Mouse (Mus musculus) liver, embryonic 11.5 days (tissue): Measurements from ENCODE around the gene Trmt1. TPM values are rescaled to one million over a fixed set of nuclear protein-coding genes. Genes with fewer than 3 reads are reported as not detected.

Experiments
- ATAC-seq: fragments of 200-750 bp; cut with Nextera tagmentation; replicated peaks from 2 replicates; pipeline ENCODE4 v1.8.0; 2017; ENCODE audit warnings: moderate number of reproducible peaks, mild to moderate bottlenecking, moderate TSS enrichment, moderate library complexity; ENCODE audit not compliant: low FRiP score
- DNase-seq: peaks from one replicate; pipeline ENCODE4 v3.0.0-alpha.2; 2017; ENCODE audit warnings: low spot score
- H3K27ac ChIP-seq: fragments of 300-500 bp; sonication (generic); 2 replicates; pipeline ENCODE4 v1.5.1; 2014; ENCODE audit warnings: mild to moderate bottlenecking, low read depth, low read length, control low read depth
- H3K27me3 ChIP-seq: fragments of 300-500 bp; sonication (generic); replicated peaks from 2 replicates; pipeline ENCODE4 v1.6.1; 2014; ENCODE audit warnings: low read length, mixed read lengths; ENCODE audit not compliant: control insufficient read depth, insufficient read depth
- H3K36me3 ChIP-seq: fragments of 300-500 bp; sonication (generic); 2 replicates; pipeline ENCODE4 v1.6.1; 2014; ENCODE audit warnings: mild to moderate bottlenecking, low read length, moderate library complexity, mixed read lengths; ENCODE audit not compliant: control insufficient read depth, insufficient read depth
- H3K4me1 ChIP-seq: fragments of 300-500 bp; sonication (generic); replicated peaks from 2 replicates; pipeline ENCODE4 v1.6.1; 2014; ENCODE audit warnings: low read length, mixed read lengths; ENCODE audit not compliant: control insufficient read depth, insufficient read depth
- H3K4me2 ChIP-seq: fragments of 300-500 bp; sonication (generic); 2 replicates; pipeline ENCODE4 v1.6.1; 2014; ENCODE audit warnings: mild to moderate bottlenecking, control low read depth, moderate library complexity
- H3K4me3 ChIP-seq: fragments of 300-500 bp; sonication (generic); 2 replicates; pipeline ENCODE4 v1.5.1; 2014; ENCODE audit warnings: low read depth, low read length, control low read depth
- H3K9ac ChIP-seq: fragments of 300-500 bp; sonication (generic); 2 replicates; pipeline ENCODE4 v1.6.1; 2014; ENCODE audit warnings: low read depth, low read length, control low read depth
- H3K9me3 ChIP-seq: fragments of 300-500 bp; sonication (generic); 2 replicates; pipeline ENCODE4 v1.6.1; 2016; ENCODE audit warnings: low read length, inconsistent platforms, mixed read lengths; ENCODE audit not compliant: control insufficient read depth
- WGBS: fragments of 180-500 bp; shearing (Covaris S2); extraction: QIAGEN DNeasy Blood & Tissue Kit; methylation state at CpG from one replicate; pipeline ENCODE4 v1.1.7; 2014; 5-methylcytosine and 5-hydroxymethylcytosine counted together
- polyA plus RNA-seq: library from polyadenylated mRNA; unstranded; fragments of >200 nt; fragmentation: Nextera tagmentation; extraction: Ambion mirVana; gene quantifications from 2 replicates; pipeline ENCODE4 v1.2.1, GENCODE M21; 2014

Trmt1 gene
- polyA plus RNA-seq, 1 experiment from 2014 or later = 95.6 TPM

GRCm38 (mm10) chr8:84677305-84677704 lies 8.8 kb upstream of the Trmt1 start:
- Histone ChIP-seq H3K4me1 (0 out of 2 replicates have a peak, but pooled peaks cover 3% of the 10 kb centered on the region), H3K27ac (no peak overlapping the region), H3K9me3 (no peaks in the 10 kb centered on the region), H3K27me3 (no peaks in the 10 kb centered on the region), H3K4me3 (no peak overlapping the region), H3K36me3 (peaks cover 29% of the 10 kb centered on the region), H3K4me2 (no peak overlapping the region), H3K9ac (no peak overlapping the region)
- WGBS = 85% methylated on average over 5 of the region's 5 CpGs
- DNase-seq = no peak
- ATAC-seq = no peak

GRCm38 (mm10) chr8:84681476-84681875 lies 4.6 kb upstream of the Trmt1 start:
- peaks cover 14% of the 10 kb centered on the region for H3K36me3 ChIP-seq
- no peak overlapping the region for H3K4me2 ChIP-seq
- DNase-seq (no peak), ATAC-seq (no peak)
- no peak overlapping the region for H3K9ac ChIP-seq
- no peak overlapping the region for H3K27ac ChIP-seq
- no peak overlapping the region for H3K4me3 ChIP-seq
- peaks cover 24% of the 10 kb centered on the region for H3K4me1 ChIP-seq
- no peaks in the 10 kb centered on the region for H3K27me3 ChIP-seq
- H3K9me3 ChIP-seq = no peaks in the 10 kb centered on the region
- WGBS = 82% methylated on average over 2 of the region's 2 CpGs

- Histone ChIP-seq H3K27ac (no peak overlapping the region), H3K27me3 (no peaks in the 10 kb centered on the region), H3K4me3 (no peak overlapping the region), H3K4me2 (no peak overlapping the region), H3K9ac (no peak overlapping the region), H3K9me3 (no peaks in the 10 kb centered on the region), H3K4me1 (peaks cover 24% of the 10 kb centered on the region), H3K36me3 (peaks cover 12% of the 10 kb centered on the region)
- 51% methylated on average over 2 of the region's 2 CpGs for WGBS
- DNase-seq = no peak
- ATAC-seq = no peak
These were observed 3.9 kb upstream of the Trmt1 start for GRCm38 (mm10) chr8:84682257-84682656.

- Histone ChIP-seq H3K9ac (no peak overlapping the region), H3K27ac (no peak overlapping the region), H3K4me1 (peaks cover 30% of the 10 kb centered on the region), H3K27me3 (no peaks in the 10 kb centered on the region), H3K9me3 (no peaks in the 10 kb centered on the region), H3K4me3 (no peak overlapping the region), H3K36me3 (peaks cover 12% of the 10 kb centered on the region), H3K4me2 (no peak overlapping the region; the same call in 1 of the 2 replicates)
- WGBS = 69% methylated on average over 3 of the region's 3 CpGs
- no peak for DNase-seq
- ATAC-seq = no peak
These were observed 1.6 kb upstream of the Trmt1 start for GRCm38 (mm10) chr8:84684537-84684936.

- peak overlapping the region; percentile 99 for H3K4me3 ChIP-seq
- peaks cover 40% of the 10 kb centered on the region for H3K4me1 ChIP-seq
- H3K36me3 ChIP-seq = peaks cover 15% of the 10 kb centered on the region
- WGBS = under 1% methylated on average over 55 of the region's 62 CpGs
- ATAC-seq (peak; percentile 39), DNase-seq (peak; percentile 72)
- peak overlapping the region; percentile 93 for H3K4me2 ChIP-seq
- peak overlapping the region; percentile 99 for H3K9ac ChIP-seq
- H3K9me3 ChIP-seq = no peaks in the 10 kb centered on the region
- no peaks in the 10 kb centered on the region for H3K27me3 ChIP-seq
- peak overlapping the region; percentile 98 for H3K27ac ChIP-seq
These were observed 1.0 kb downstream of the Trmt1 start for GRCm38 (mm10) chr8:84687003-84687704.

- Histone ChIP-seq H3K36me3 (peaks cover 18% of the 10 kb centered on the region), H3K9me3 (no peaks in the 10 kb centered on the region), H3K4me3 (peak within 1 kb of the TSS; percentile 99), H3K9ac (peak within 1 kb of the TSS; percentile 99), H3K4me2 (peak within 1 kb of the TSS; percentile 93), H3K27ac (peak within 1 kb of the TSS; percentile 98), H3K27me3 (no peaks in the 10 kb centered on the region), H3K4me1 (peaks cover 40% of the 10 kb centered on the region)
- DNase-seq = peak; percentile 86
- ATAC-seq = peak; percentile 82
- under 1% methylated on average over 32 of the region's 37 CpGs for WGBS
These were observed 1.6 kb downstream of the Trmt1 start, which contains the start of gene Nacc1 for GRCm38 (mm10) chr8:84687705-84688100. Gene Nacc1, minus strand, starts transcription at chr8:84687862.

- DNase-seq (peak; percentile 74), ATAC-seq (peak; percentile 77)
- H3K36me3 ChIP-seq = peaks cover 24% of the 10 kb centered on the region
- H3K9ac ChIP-seq = peak overlapping the region; percentile 81
- H3K4me3 ChIP-seq = peak overlapping the region; percentile 99
- H3K27me3 ChIP-seq = no peaks in the 10 kb centered on the region
- peak overlapping the region; percentile 93 for H3K4me2 ChIP-seq
- under 1% methylated on average over 47 of the region's 47 CpGs for WGBS
- H3K9me3 ChIP-seq = no peaks in the 10 kb centered on the region
- H3K27ac ChIP-seq = peak overlapping the region; percentile 98
- H3K4me1 ChIP-seq = peaks cover 35% of the 10 kb centered on the region
These were observed 3.2 kb downstream of the Trmt1 start for GRCm38 (mm10) chr8:84689091-84689915.

GRCm38 (mm10) chr8:84693332-84693731 lies 7.2 kb downstream of the Trmt1 start:
- DNase-seq (no peak), ATAC-seq (no peak)
- H3K4me2 ChIP-seq = no peak overlapping the region
- peaks cover 52% of the 10 kb centered on the region for H3K36me3 ChIP-seq
- no peak overlapping the region for H3K4me3 ChIP-seq
- no peak overlapping the region for H3K9ac ChIP-seq
- no peaks in the 10 kb centered on the region for H3K9me3 ChIP-seq
- 76% methylated on average over 4 of the region's 4 CpGs for WGBS
- H3K4me1 ChIP-seq = peaks cover 16% of the 10 kb centered on the region
- H3K27ac ChIP-seq = no peak overlapping the region
- no peaks in the 10 kb centered on the region for H3K27me3 ChIP-seq
